Mouse (Mus musculus) lung, postnatal 25 days (tissue): ENCODE data around the gene Cln6.
"Not testable (repeated sequence)": the region's sequence is repeated elsewhere in the genome, so short reads cannot be mapped to it uniquely, and the experiment has no call there.

Experiments used
- DNase-seq: peaks from one replicate; pipeline ENCODE4 v3.0.0; 2022; ENCODE audit warnings: low spot score

Gene Cln6

GRCm38 (mm10) chr9:62838506-62839171 lies at the start of gene Cln6:
Cln6 (plus strand) TSS chr9:62838785.
- peak; percentile 89 for DNase-seq

- no peak for DNase-seq
Measured at GRCm38 (mm10) chr9:62789856-62790255, 48.7 kb upstream of the Cln6 start.

- DNase-seq = not testable (repeated sequence)
Measured at GRCm38 (mm10) chr9:62799218-62799617, 39.4 kb upstream of the Cln6 start.

- no peak for DNase-seq
Measured at GRCm38 (mm10) chr9:62810095-62810494, 28.5 kb upstream of the Cln6 start.

GRCm38 (mm10) chr9:62810543-62811515 lies 27.8 kb upstream of the Cln6 start:
- DNase-seq = no peak

GRCm38 (mm10) chr9:62811516-62812121 lies 27.0 kb upstream of the Cln6 start, which contains the start of gene Fem1b:
Fem1b (minus strand) TSS chr9:62811934.
- DNase-seq = peak; percentile 92

GRCm38 (mm10) chr9:62812216-62813049 lies 26.2 kb upstream of the Cln6 start:
- DNase-seq = no peak

- peak; percentile 87 for DNase-seq
Measured at GRCm38 (mm10) chr9:62814751-62815150, 23.8 kb upstream of the Cln6 start.

- DNase-seq = no peak
Measured at GRCm38 (mm10) chr9:62816323-62817098, 22.1 kb upstream of the Cln6 start.

- DNase-seq = no peak
Measured at GRCm38 (mm10) chr9:62817099-62817571, 21.4 kb upstream of the Cln6 start.

GRCm38 (mm10) chr9:62817828-62818614 lies 20.6 kb upstream of the Cln6 start:
- DNase-seq = peak; percentile 50

- no peak for DNase-seq
Measured at GRCm38 (mm10) chr9:62819494-62819893, 19.1 kb upstream of the Cln6 start.

- DNase-seq = not testable (repeated sequence)
Measured at GRCm38 (mm10) chr9:62819910-62820309, 18.7 kb upstream of the Cln6 start.

GRCm38 (mm10) chr9:62820829-62821228 lies 17.8 kb upstream of the Cln6 start:
- no peak for DNase-seq

GRCm38 (mm10) chr9:62821811-62822210 lies 16.8 kb upstream of the Cln6 start:
- DNase-seq = no peak

GRCm38 (mm10) chr9:62825791-62826393 lies 12.7 kb upstream of the Cln6 start:
- DNase-seq = no peak

GRCm38 (mm10) chr9:62826456-62826855 lies 12.1 kb upstream of the Cln6 start:
- no peak for DNase-seq

GRCm38 (mm10) chr9:62827939-62828652 lies 10.5 kb upstream of the Cln6 start:
- DNase-seq = peak; percentile 57

- DNase-seq = peak; percentile 98
Measured at GRCm38 (mm10) chr9:62828662-62829086, 9.9 kb upstream of the Cln6 start.
